Mouse (Mus musculus) stomach, postnatal 0 days (tissue): ENCODE measurements around the gene Utp4. TPM values are rescaled to one million over a fixed set of nuclear protein-coding genes. Genes with fewer than 3 reads are reported as not detected.

Experiments used
- ATAC-seq: fragments of 200-750 bp; cut with Nextera tagmentation; 2 replicates; pipeline ENCODE4 v1.8.0; 2017; ENCODE audit not compliant: low FRiP score, low TSS enrichment
- DNase-seq: peaks from one replicate; pipeline ENCODE4 v3.0.0-alpha.2; 2016; ENCODE audit warnings: low spot score
- H3K27ac ChIP-seq: fragments of 300-500 bp; sonication (generic); replicated peaks from 2 replicates; pipeline ENCODE4 v1.5.1; 2014; ENCODE audit warnings: mild to moderate bottlenecking, control low read depth
- H3K27me3 ChIP-seq: fragments of 300-500 bp; sonication (generic); 2 replicates; pipeline ENCODE4 v1.6.1; 2014; ENCODE audit warnings: low read length; ENCODE audit not compliant: control insufficient read depth, insufficient read depth
- H3K36me3 ChIP-seq: fragments of 300-500 bp; sonication (generic); 2 replicates; pipeline ENCODE4 v1.6.1; 2014; ENCODE audit warnings: low read length, mixed read lengths; ENCODE audit not compliant: control insufficient read depth, insufficient read depth
- H3K4me1 ChIP-seq: fragments of 300-500 bp; sonication (generic); replicated peaks from 2 replicates; pipeline ENCODE4 v1.6.1; 2014; ENCODE audit warnings: antibody characterized with exemption; ENCODE audit not compliant: control insufficient read depth, insufficient read depth
- H3K4me2 ChIP-seq: fragments of 300-500 bp; sonication (generic); replicated peaks from 2 replicates; pipeline ENCODE4 v1.6.1; 2014; ENCODE audit warnings: low read depth, mild to moderate bottlenecking, control low read depth, moderate library complexity
- H3K4me3 ChIP-seq: fragments of 300-500 bp; sonication (generic); 2 replicates; pipeline ENCODE4 v1.5.1; 2014; ENCODE audit warnings: low read depth, low read length, control low read depth
- H3K9ac ChIP-seq: fragments of 300-500 bp; sonication (generic); 2 replicates; pipeline ENCODE4 v1.6.1; 2014; ENCODE audit warnings: mild to moderate bottlenecking, low read length, control low read depth, mixed read lengths
- H3K9me3 ChIP-seq: fragments of 300-500 bp; sonication (generic); 2 replicates; pipeline ENCODE4 v1.6.1; 2016; ENCODE audit warnings: low read length; ENCODE audit not compliant: control insufficient read depth
- CTCF ChIP-seq: IDR thresholded peaks from 2 replicates; pipeline ENCODE4 v1.5.1; 2016; ENCODE audit warnings: antibody characterized with exemption, low read depth, mild to moderate bottlenecking, moderate library complexity
- EP300 ChIP-seq: optimal IDR thresholded peaks from 2 replicates; pipeline ENCODE3; 2016; ENCODE audit warnings: antibody characterized with exemption
- WGBS: fragments of 180-500 bp; shearing (Covaris S2); extraction: QIAGEN DNeasy Blood & Tissue Kit; methylation state at CpG from one replicate; pipeline ENCODE4 v1.1.7; 2014; 5-methylcytosine and 5-hydroxymethylcytosine counted together
- polyA plus RNA-seq: library from polyadenylated mRNA; unstranded; fragments of >200 nt; fragmentation: Nextera tagmentation; extraction: Ambion mirVana; gene quantifications from 2 replicates; pipeline ENCODE4 v1.2.1, GENCODE M21; 2015

Utp4 gene
- polyA plus RNA-seq, 1 experiment from 2014 or later, result 30.4 TPM

- H3K4me2 ChIP-seq, result peak overlapping the region; percentile 83
- H3K27ac ChIP-seq, result peak overlapping the region; percentile 96
- DNase-seq (peak; percentile 33), ATAC-seq (no peak)
- H3K4me1 ChIP-seq, result no peaks in the 10 kb centered on the region
- H3K27me3 ChIP-seq, result no peaks in the 10 kb centered on the region
- no peaks in the 10 kb centered on the region for H3K36me3 ChIP-seq
- TF ChIP-seq CTCF (no peak), EP300 (no peak)
- WGBS, result under 1% methylated on average over 15 of the region's 15 CpGs
- peak overlapping the region; percentile 95 for H3K9ac ChIP-seq
- peak overlapping the region; percentile 95 for H3K4me3 ChIP-seq
- no peaks in the 10 kb centered on the region for H3K9me3 ChIP-seq
These were observed 1.1 kb upstream of the Utp4 start for GRCm38 (mm10) chr8:106892210-106892805.

DNA sequence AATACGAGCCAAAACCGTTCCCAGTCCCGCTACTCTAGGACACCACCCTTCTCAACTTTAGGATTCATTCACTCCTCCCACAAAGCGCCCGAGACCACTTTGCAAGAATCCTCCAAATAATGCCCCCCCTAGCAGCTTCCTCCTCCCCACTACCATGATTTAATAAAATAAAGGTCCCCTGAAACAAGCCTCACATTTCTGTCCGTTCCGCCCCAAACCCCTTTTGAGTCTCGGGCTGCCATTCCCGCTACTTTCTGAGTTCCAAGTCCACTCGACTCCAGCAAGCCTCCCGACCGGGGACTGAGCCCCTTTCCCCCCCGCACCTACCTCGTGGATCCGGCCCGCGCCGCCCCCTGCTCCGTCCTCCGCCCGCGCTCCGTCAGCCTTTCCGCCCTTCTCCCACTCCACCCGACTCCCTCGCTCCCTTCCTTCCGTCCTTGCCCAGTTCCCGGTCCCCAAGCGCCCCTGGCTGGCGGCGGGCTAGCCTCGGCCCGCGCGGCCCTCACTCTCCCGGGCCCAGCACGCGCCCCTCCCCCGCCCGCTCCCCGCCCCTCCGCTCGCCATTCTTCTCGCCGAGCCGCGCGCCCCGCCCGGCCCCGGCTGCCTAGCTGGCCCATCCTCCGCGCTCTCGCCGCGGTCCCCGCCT, 507 bp upstream of the Utp4 start:
- Histone ChIP-seq H3K9ac (peak overlapping the region; percentile 95), H3K36me3 (no peaks in the 10 kb centered on the region), H3K4me2 (peak overlapping the region; percentile 83), H3K4me1 (no peaks in the 10 kb centered on the region), H3K4me3 (peak overlapping the region; percentile 95), H3K9me3 (no peaks in the 10 kb centered on the region), H3K27ac (peak overlapping the region; percentile 96), H3K27me3 (no peaks in the 10 kb centered on the region)
- 1% methylated on average over 54 of the region's 57 CpGs for WGBS
- DNase-seq, result no peak
- ATAC-seq, result peak; percentile 76
- TF ChIP-seq CTCF (no peak), EP300 (no peak)

DNA sequence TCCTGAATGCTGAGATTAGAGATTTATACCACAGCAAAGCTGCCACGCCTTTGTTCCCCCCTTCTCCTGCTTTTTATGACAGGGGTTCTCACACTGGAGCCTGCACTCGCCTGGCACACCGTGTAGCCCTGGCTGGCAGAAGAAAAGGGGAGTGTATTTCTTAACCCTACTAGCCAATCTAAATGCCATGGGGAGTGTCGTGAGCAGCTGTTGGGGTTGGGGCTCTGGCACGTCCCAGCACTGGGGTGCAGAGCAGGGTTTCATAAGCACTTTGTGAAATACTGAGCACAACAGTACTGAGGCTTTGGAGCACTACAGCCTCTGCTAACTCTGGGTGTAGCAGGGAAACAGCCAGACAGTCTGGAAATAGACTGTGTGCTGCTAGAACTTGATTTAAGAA, 6.0 kb downstream of the Utp4 start:
- ATAC-seq, result no peak
- WGBS, result 89% methylated on average over 5 of the region's 5 CpGs
- TF ChIP-seq CTCF, result no peak
- TF ChIP-seq EP300, result no peak
- Histone ChIP-seq H3K9ac (no peak overlapping the region), H3K4me2 (no peak overlapping the region), H3K9me3 (no peaks in the 10 kb centered on the region), H3K27me3 (no peaks in the 10 kb centered on the region), H3K4me3 (no peak overlapping the region), H3K4me1 (no peaks in the 10 kb centered on the region), H3K36me3 (peaks cover 16% of the 10 kb centered on the region), H3K27ac (no peak overlapping the region)
- DNase-seq, result no peak

GRCm38 (mm10) chr8:106905727-106906480, 12.5 kb downstream of the Utp4 start:
- no peaks in the 10 kb centered on the region for H3K9me3 ChIP-seq
- no peak overlapping the region for H3K9ac ChIP-seq
- peaks cover 29% of the 10 kb centered on the region for H3K36me3 ChIP-seq
- WGBS, result 89% methylated on average over 17 of the region's 17 CpGs
- no peaks in the 10 kb centered on the region for H3K27me3 ChIP-seq
- H3K4me2 ChIP-seq, result no peak overlapping the region
- DNase-seq (peak; percentile 61), ATAC-seq (no peak)
- H3K4me3 ChIP-seq, result no peak overlapping the region
- no peaks in the 10 kb centered on the region for H3K4me1 ChIP-seq
- H3K27ac ChIP-seq, result no peak overlapping the region
- TF ChIP-seq CTCF (peak; percentile 82), EP300 (no peak)

GRCm38 (mm10) chr8:106906635-106907034, 13.2 kb downstream of the Utp4 start:
- Histone ChIP-seq H3K4me2 (no peak overlapping the region), H3K36me3 (peaks cover 32% of the 10 kb centered on the region), H3K4me3 (no peak overlapping the region), H3K9me3 (no peaks in the 10 kb centered on the region), H3K4me1 (no peaks in the 10 kb centered on the region), H3K9ac (no peak overlapping the region), H3K27ac (no peak overlapping the region), H3K27me3 (no peaks in the 10 kb centered on the region)
- TF ChIP-seq CTCF, result no peak
- no peak for TF ChIP-seq EP300
- no peak for ATAC-seq
- WGBS, result 83% methylated on average over 6 of the region's 6 CpGs
- DNase-seq, result no peak

DNA sequence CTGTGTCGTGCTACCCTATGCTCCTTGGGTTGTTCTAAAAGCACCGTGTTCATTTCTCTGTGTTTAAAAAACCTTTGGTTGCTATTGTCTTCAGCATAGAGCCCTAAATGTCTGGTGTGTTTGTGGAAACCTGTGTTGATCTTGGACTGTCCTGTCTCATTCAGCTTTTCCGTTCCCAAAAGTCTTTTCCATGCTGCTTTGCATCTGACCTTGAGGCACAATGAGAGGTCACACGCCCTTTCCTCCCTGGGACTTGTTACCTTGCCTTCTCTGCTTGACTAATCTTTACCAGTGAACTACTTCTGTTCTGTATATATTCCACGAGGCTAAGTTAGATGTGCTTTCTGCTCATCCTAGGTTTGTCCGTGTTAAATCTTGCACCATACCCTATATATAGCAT, 14.0 kb downstream of the Utp4 start:
- no peak overlapping the region for H3K4me3 ChIP-seq
- no peaks in the 10 kb centered on the region for H3K9me3 ChIP-seq
- ATAC-seq, result no peak
- H3K9ac ChIP-seq, result no peak overlapping the region
- H3K36me3 ChIP-seq, result peaks cover 35% of the 10 kb centered on the region
- TF ChIP-seq EP300 (no peak), CTCF (no peak)
- H3K4me1 ChIP-seq, result no peaks in the 10 kb centered on the region
- DNase-seq, result no peak
- no peak overlapping the region for H3K4me2 ChIP-seq
- H3K27ac ChIP-seq, result no peak overlapping the region
- H3K27me3 ChIP-seq, result no peaks in the 10 kb centered on the region
- 89% methylated on average over 6 of the region's 6 CpGs for WGBS
